In the genomic region with DNA sequence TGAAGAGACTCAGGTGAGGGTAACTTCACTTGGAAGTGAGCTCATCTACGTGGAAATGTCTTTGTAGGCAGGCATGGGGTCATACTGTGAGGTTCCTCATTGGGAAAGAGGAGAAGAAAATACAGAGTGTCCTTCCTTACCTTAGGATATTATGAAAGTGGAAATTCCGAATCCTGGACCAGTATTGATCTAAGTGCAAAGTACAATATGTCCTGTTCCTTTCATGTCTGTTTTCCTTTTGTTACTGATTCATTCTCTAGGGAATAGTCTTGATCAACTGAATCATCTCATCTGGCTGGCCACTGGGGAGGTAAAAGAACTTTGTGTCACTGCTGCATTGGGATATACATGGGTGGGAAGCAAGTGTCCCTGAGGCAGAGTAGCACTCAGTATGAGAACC, we compare ENCODE assay signal across 51 mouse cellular contexts. TPM values are rescaled to one million over a fixed set of nuclear protein-coding genes. Genes with fewer than 3 reads are reported as not detected.
"Had no signal": no experiment of that assay in that cellular context is flagged by ENCODE, and none has a peak within 500 bp of the region (broad histone marks: within the 10 kb centered on the region; RNA-seq: fewer than 3 reads in every experiment).

No protein-coding gene starts in this region.

- H3K27me3 ChIP-seq: heart, embryonic 12.5 days; heart, embryonic 13.5 days; heart, embryonic 15.5 days; hindbrain, embryonic 12.5 days; hindbrain, embryonic 13.5 days; hindbrain, embryonic 15.5 days; intestine, embryonic 15.5 days; kidney, embryonic 15.5 days had no signal

- H3K9me3 ChIP-seq: heart, embryonic 10.5 days; heart, embryonic 12.5 days; heart, embryonic 13.5 days; heart, embryonic 15.5 days; hindbrain, embryonic 10.5 days; hindbrain, embryonic 12.5 days; hindbrain, embryonic 13.5 days; hindbrain, embryonic 15.5 days; intestine, embryonic 15.5 days; kidney, embryonic 15.5 days had no signal

- H3K27ac ChIP-seq: heart, embryonic 10.5 days; heart, embryonic 13.5 days; heart, embryonic 15.5 days; hindbrain, embryonic 10.5 days; hindbrain, embryonic 12.5 days; hindbrain, embryonic 13.5 days; hindbrain, embryonic 14.5 days; hindbrain, embryonic 15.5 days; hindbrain, postnatal 0 days; intestine, embryonic 15.5 days; kidney, embryonic 15.5 days; kidney, postnatal 0 days; layer of hippocampus, adult 2 months had no signal

- H3K4me3 ChIP-seq: heart, embryonic 10.5 days; heart, embryonic 12.5 days; heart, embryonic 13.5 days; heart, embryonic 15.5 days; hindbrain, embryonic 10.5 days; hindbrain, embryonic 12.5 days; hindbrain, embryonic 13.5 days; hindbrain, embryonic 15.5 days; intestine, embryonic 15.5 days; kidney, embryonic 15.5 days; layer of hippocampus, adult 2 months had no signal

- DNase-seq: heart, postnatal 10 days; heart, postnatal 14 days; heart, postnatal 36 days; heart, postnatal 4 days; kidney, adult 11 months; kidney, adult 18-20 months; kidney, adult 2 months; kidney, adult 8-10 months; kidney, adult 9 months; kidney, postnatal 10 days; kidney, postnatal 14 days; kidney, postnatal 25 days; kidney, postnatal 36 days; kidney, postnatal 4 days; layer of hippocampus, adult 9-11 months; layer of hippocampus, postnatal 36 days had no signal

- ATAC-seq: hindbrain, embryonic 16.5 days; hindbrain, postnatal 0 days; inflammation-experienced regulatory T-cells, adult 6 months; intestine, embryonic 15.5 days; intestine, embryonic 16.5 days; intestine, postnatal 0 days had no signal

- H3K36me3 ChIP-seq: heart, embryonic 10.5 days; heart, embryonic 12.5 days; heart, embryonic 13.5 days; heart, embryonic 15.5 days; hindbrain, embryonic 10.5 days; hindbrain, embryonic 12.5 days; hindbrain, embryonic 13.5 days; hindbrain, embryonic 15.5 days; intestine, embryonic 15.5 days; kidney, embryonic 15.5 days had no signal

- H3K9ac ChIP-seq: heart, embryonic 12.5 days; heart, embryonic 13.5 days; heart, embryonic 15.5 days; hindbrain, embryonic 12.5 days; hindbrain, embryonic 13.5 days; hindbrain, embryonic 14.5 days; hindbrain, embryonic 15.5 days; intestine, embryonic 15.5 days; kidney, embryonic 15.5 days had no signal

- H3K4me2 ChIP-seq: heart, embryonic 11.5 days; heart, embryonic 12.5 days; heart, embryonic 13.5 days; heart, embryonic 15.5 days; hindbrain, embryonic 12.5 days; hindbrain, embryonic 13.5 days; hindbrain, embryonic 14.5 days; hindbrain, embryonic 15.5 days; intestine, embryonic 15.5 days; kidney, embryonic 15.5 days had no signal

- H3K4me1 ChIP-seq: heart, embryonic 10.5 days; heart, embryonic 12.5 days; heart, embryonic 15.5 days; hindbrain, embryonic 10.5 days; hindbrain, embryonic 12.5 days; hindbrain, embryonic 13.5 days; hindbrain, embryonic 15.5 days; intestine, embryonic 15.5 days; kidney, embryonic 15.5 days had no signal

RNA-seq across cellular contexts. Expression of a gene that starts 1.2 kb away (rescaled TPM):
- total RNA-seq: heart, adult 8-10 months; heart, postnatal 10 days; heart, postnatal 14 days; heart, postnatal 25 days; heart, postnatal 4 days; hematopoietic stem cell, adult 5-6 weeks; hindbrain, postnatal 0 days; layer of hippocampus, adult 18-20 months; layer of hippocampus, adult 2 months; layer of hippocampus, adult 8-10 months; layer of hippocampus, postnatal 10 days; layer of hippocampus, postnatal 14 days; layer of hippocampus, postnatal 25 days; layer of hippocampus, postnatal 36 days had no signal
- polyA plus RNA-seq: heart, embryonic 10.5 days; heart, embryonic 11.5 days; heart, embryonic 12.5 days; heart, embryonic 13.5 days; heart, embryonic 14.5 days; heart, embryonic 15.5 days; heart, embryonic 16.5 days; heart, postnatal 0 days; hindbrain, embryonic 10.5 days; hindbrain, embryonic 11.5 days; hindbrain, embryonic 12.5 days; hindbrain, embryonic 13.5 days; hindbrain, embryonic 14.5 days; hindbrain, embryonic 15.5 days; hindbrain, embryonic 16.5 days; hindbrain, postnatal 0 days; inflammation-experienced regulatory T-cells, adult 6 months; intestine, embryonic 14.5 days; intestine, embryonic 15.5 days; intestine, embryonic 16.5 days; intestine, postnatal 0 days; kidney, adult 2 months; kidney, embryonic 14.5 days; kidney, embryonic 15.5 days; kidney, embryonic 16.5 days; kidney, postnatal 0 days; large intestine, adult 2 months had no signal

RNA-seq across cellular contexts. Expression of a gene that starts 29.5 kb away (rescaled TPM):
- total RNA-seq: heart, adult 8-10 months; heart, postnatal 10 days; heart, postnatal 14 days; heart, postnatal 25 days; heart, postnatal 36 days; heart, postnatal 4 days; hematopoietic stem cell, adult 5-6 weeks; hindbrain, postnatal 0 days; layer of hippocampus, adult 18-20 months; layer of hippocampus, adult 2 months; layer of hippocampus, adult 8-10 months; layer of hippocampus, postnatal 10 days; layer of hippocampus, postnatal 14 days; layer of hippocampus, postnatal 25 days; layer of hippocampus, postnatal 36 days had no signal
- polyA plus RNA-seq: heart, embryonic 11.5 days; heart, embryonic 12.5 days; heart, embryonic 13.5 days; heart, embryonic 14.5 days; heart, embryonic 15.5 days; heart, embryonic 16.5 days; heart, postnatal 0 days; hindbrain, embryonic 10.5 days; hindbrain, embryonic 11.5 days; hindbrain, embryonic 12.5 days; hindbrain, embryonic 13.5 days; hindbrain, embryonic 14.5 days; hindbrain, embryonic 16.5 days; hindbrain, postnatal 0 days; inflammation-experienced regulatory T-cells, adult 6 months; intestine, embryonic 14.5 days; intestine, embryonic 15.5 days; intestine, embryonic 16.5 days; intestine, postnatal 0 days; kidney, adult 2 months; kidney, embryonic 14.5 days; kidney, embryonic 15.5 days; kidney, embryonic 16.5 days; large intestine, adult 2 months had no signal

RNA-seq across cellular contexts. Expression of a gene that starts 30.3 kb away (rescaled TPM):
- total RNA-seq: heart, postnatal 25 days; hematopoietic stem cell, adult 5-6 weeks; hindbrain, postnatal 0 days; layer of hippocampus, adult 18-20 months; layer of hippocampus, adult 2 months; layer of hippocampus, postnatal 25 days; layer of hippocampus, postnatal 36 days had no signal
- polyA plus RNA-seq: heart, embryonic 10.5 days; heart, embryonic 11.5 days; heart, embryonic 12.5 days; heart, embryonic 13.5 days; heart, embryonic 14.5 days; heart, embryonic 15.5 days; heart, embryonic 16.5 days; heart, postnatal 0 days; hindbrain, embryonic 10.5 days; hindbrain, embryonic 12.5 days; hindbrain, embryonic 13.5 days; hindbrain, embryonic 14.5 days; hindbrain, embryonic 15.5 days; hindbrain, embryonic 16.5 days; hindbrain, postnatal 0 days; inflammation-experienced regulatory T-cells, adult 6 months; intestine, embryonic 15.5 days; intestine, embryonic 16.5 days; intestine, postnatal 0 days; kidney, adult 2 months; kidney, embryonic 14.5 days; kidney, embryonic 15.5 days; kidney, embryonic 16.5 days; kidney, postnatal 0 days; large intestine, adult 2 months had no signal

RNA-seq across cellular contexts. Expression of a gene that starts 35.5 kb away (rescaled TPM):
- total RNA-seq: heart, adult 8-10 months; heart, postnatal 10 days; heart, postnatal 14 days; heart, postnatal 36 days; hematopoietic stem cell, adult 5-6 weeks; hindbrain, postnatal 0 days; layer of hippocampus, adult 18-20 months; layer of hippocampus, adult 2 months; layer of hippocampus, adult 8-10 months; layer of hippocampus, postnatal 14 days; layer of hippocampus, postnatal 25 days had no signal
- polyA plus RNA-seq: heart, embryonic 10.5 days; heart, embryonic 11.5 days; heart, embryonic 12.5 days; heart, embryonic 13.5 days; heart, embryonic 14.5 days; heart, embryonic 15.5 days; heart, embryonic 16.5 days; heart, postnatal 0 days; hindbrain, embryonic 10.5 days; hindbrain, embryonic 11.5 days; hindbrain, embryonic 12.5 days; hindbrain, embryonic 13.5 days; hindbrain, embryonic 14.5 days; hindbrain, embryonic 15.5 days; hindbrain, embryonic 16.5 days; hindbrain, postnatal 0 days; inflammation-experienced regulatory T-cells, adult 6 months; intestine, embryonic 14.5 days; intestine, embryonic 15.5 days; intestine, embryonic 16.5 days; intestine, postnatal 0 days; kidney, adult 2 months; kidney, embryonic 14.5 days; kidney, embryonic 15.5 days; kidney, embryonic 16.5 days; kidney, postnatal 0 days had no signal

RNA-seq across cellular contexts. Expression of a gene that starts 40.6 kb away (rescaled TPM):
- total RNA-seq: heart, adult 8-10 months; heart, postnatal 10 days; heart, postnatal 14 days; heart, postnatal 25 days; heart, postnatal 36 days; heart, postnatal 4 days; hematopoietic stem cell, adult 5-6 weeks; hindbrain, postnatal 0 days; layer of hippocampus, adult 18-20 months; layer of hippocampus, adult 2 months; layer of hippocampus, adult 8-10 months; layer of hippocampus, postnatal 10 days; layer of hippocampus, postnatal 14 days; layer of hippocampus, postnatal 25 days; layer of hippocampus, postnatal 36 days had no signal
- polyA plus RNA-seq: heart, embryonic 10.5 days; heart, embryonic 11.5 days; heart, embryonic 12.5 days; heart, embryonic 13.5 days; heart, embryonic 15.5 days; heart, embryonic 16.5 days; heart, postnatal 0 days; hindbrain, embryonic 10.5 days; hindbrain, embryonic 11.5 days; hindbrain, embryonic 12.5 days; hindbrain, embryonic 13.5 days; hindbrain, embryonic 14.5 days; hindbrain, embryonic 15.5 days; hindbrain, embryonic 16.5 days; hindbrain, postnatal 0 days; intestine, embryonic 14.5 days; intestine, embryonic 15.5 days; intestine, postnatal 0 days; kidney, adult 2 months; kidney, embryonic 16.5 days; kidney, postnatal 0 days; large intestine, adult 2 months had no signal
